Mouse (Mus musculus) ES-Bruce4 (cell line): ENCODE data around the gene Tmem116.

Source experiments
- CTCF ChIP-seq: IDR thresholded peaks from one replicate; pipeline ENCODE4 v1.8.1; 2011; ENCODE audit warnings: low read depth, low read length
- POLR2A ChIP-seq: IDR thresholded peaks from one replicate; pipeline ENCODE4 v1.8.1; 2011; ENCODE audit warnings: low read length; ENCODE audit not compliant: insufficient read depth

DNA sequence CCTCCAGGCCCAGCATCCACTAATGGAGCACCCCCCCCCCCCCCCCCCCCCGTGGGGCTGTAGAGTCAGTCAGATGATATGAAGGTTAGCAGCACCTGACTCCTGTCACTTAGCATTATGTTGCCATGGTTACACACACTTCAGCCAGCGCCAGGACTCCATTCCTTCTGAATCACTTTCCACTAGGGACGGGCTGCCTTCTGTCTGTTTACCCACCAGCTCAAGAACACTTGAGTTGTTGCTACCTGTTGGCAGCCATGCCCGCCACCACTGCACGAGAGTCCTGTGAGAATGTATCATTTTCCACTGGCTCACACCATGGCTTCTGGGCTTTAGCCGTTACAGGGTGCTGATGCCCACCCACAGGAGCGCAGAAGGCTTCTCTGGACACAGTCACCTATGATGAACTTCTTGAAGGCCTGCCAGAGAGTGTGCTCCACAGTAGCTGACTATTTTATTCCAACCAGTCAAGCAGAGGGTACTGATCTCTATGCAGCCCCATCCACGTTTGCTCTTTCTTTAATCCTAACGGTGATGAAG is 118.3 kb downstream of the Tmem116 start:
- no peak for TF ChIP-seq POLR2A
- no peak for TF ChIP-seq CTCF
